Mouse (Mus musculus): ENCODE data around the gene Sh3bgrl2. TPM values are rescaled to one million over a fixed set of nuclear protein-coding genes. Genes with fewer than 3 reads are reported as not detected.
"Not testable (repeated sequence)": the region's sequence is repeated elsewhere in the genome, so short reads cannot be mapped to it uniquely, and the experiment has no call there.

The Sh3bgrl2 gene
- polyA plus RNA-seq (2014; fragmentation: Nextera tagmentation; extraction: Ambion mirVana), result 7.7 and 10.5 TPM in 2 replicates

- peak; percentile 95 for ATAC-seq (ENCODE audit: insufficient read depth, low FRiP score, low TSS enrichment)
- no peaks in the 10 kb centered on the region for H3K27me3 ChIP-seq (ENCODE audit: control insufficient read depth, insufficient read depth, low read length)
- H3K27ac ChIP-seq (ENCODE audit: low read depth, low read length), result no peak within 1 kb of the TSS
- 2% methylated on average over 76 of the region's 76 CpGs for WGBS
- H3K9me3 ChIP-seq (ENCODE audit: control insufficient read depth, low read length), result no peaks in the 10 kb centered on the region
- no peaks in the 10 kb centered on the region for H3K4me1 ChIP-seq (ENCODE audit: control insufficient read depth, insufficient read depth, low read length)
- peak within 1 kb of the TSS; percentile 63 for H3K9ac ChIP-seq (ENCODE audit: low read length)
- no peaks in the 10 kb centered on the region for H3K36me3 ChIP-seq (ENCODE audit: control insufficient read depth, insufficient read depth, low read length)
- peak within 1 kb of the TSS; percentile 69 for H3K4me2 ChIP-seq (ENCODE audit: low read depth)
- H3K4me3 ChIP-seq (ENCODE audit: low read depth, low read length), result peak within 1 kb of the TSS; percentile 55
- DNase-seq (ENCODE audit: low spot score), result peak; percentile 89
Observed at GRCm38 (mm10) chr9:83547830-83548689, at the start of gene Sh3bgrl2. Gene Sh3bgrl2, plus strand, starts transcription at chr9:83548327.

GRCm38 (mm10) chr9:83519081-83519480, 29.0 kb upstream of the Sh3bgrl2 start:
- H3K36me3 ChIP-seq (ENCODE audit: control insufficient read depth, insufficient read depth, low read length); H3K4me3 ChIP-seq (ENCODE audit: low read depth, low read length); H3K9ac ChIP-seq (ENCODE audit: low read length); H3K4me1 ChIP-seq (ENCODE audit: control insufficient read depth, insufficient read depth, low read length); H3K27me3 ChIP-seq (ENCODE audit: control insufficient read depth, insufficient read depth, low read length); DNase-seq (ENCODE audit: low spot score); H3K27ac ChIP-seq (ENCODE audit: low read depth, low read length); H3K4me2 ChIP-seq (ENCODE audit: low read depth); ATAC-seq (ENCODE audit: insufficient read depth, low FRiP score, low TSS enrichment); H3K9me3 ChIP-seq (ENCODE audit: control insufficient read depth, low read length): not testable (repeated sequence)
- 87% methylated on average over 5 of the region's 5 CpGs for WGBS

GRCm38 (mm10) chr9:83519510-83520155, 28.5 kb upstream of the Sh3bgrl2 start:
- DNase-seq (ENCODE audit: low spot score), result no peak
- Histone ChIP-seq H3K4me1 (ENCODE audit: control insufficient read depth, insufficient read depth, low read length) (no peaks in the 10 kb centered on the region), H3K4me2 (ENCODE audit: low read depth) (no peak overlapping the region), H3K36me3 (ENCODE audit: control insufficient read depth, insufficient read depth, low read length) (no peaks in the 10 kb centered on the region), H3K9me3 (ENCODE audit: control insufficient read depth, low read length) (no peaks in the 10 kb centered on the region), H3K27ac (ENCODE audit: low read depth, low read length) (no peak overlapping the region), H3K27me3 (ENCODE audit: control insufficient read depth, insufficient read depth, low read length) (no peaks in the 10 kb centered on the region), H3K4me3 (ENCODE audit: low read depth, low read length) (no peak overlapping the region), H3K9ac (ENCODE audit: low read length) (no peak overlapping the region)
- ATAC-seq (ENCODE audit: insufficient read depth, low FRiP score, low TSS enrichment), result no peak
- 81% methylated on average over 6 of the region's 6 CpGs for WGBS

GRCm38 (mm10) chr9:83527341-83528060, 20.6 kb upstream of the Sh3bgrl2 start:
- ATAC-seq (ENCODE audit: insufficient read depth, low FRiP score, low TSS enrichment), result no peak
- WGBS, result 86% methylated on average over 7 of the region's 7 CpGs
- no peak overlapping the region for H3K4me3 ChIP-seq (ENCODE audit: low read depth, low read length)

GRCm38 (mm10) chr9:83533044-83533769, 14.9 kb upstream of the Sh3bgrl2 start:
- no peaks in the 10 kb centered on the region for H3K9me3 ChIP-seq (ENCODE audit: control insufficient read depth, low read length)
- no peak overlapping the region for H3K4me3 ChIP-seq (ENCODE audit: low read depth, low read length)
- 85% methylated on average over 5 of the region's 5 CpGs for WGBS
- H3K4me1 ChIP-seq (ENCODE audit: control insufficient read depth, insufficient read depth, low read length), result no peaks in the 10 kb centered on the region; the same call in 1 of the 2 replicates
- no peak overlapping the region for H3K27ac ChIP-seq (ENCODE audit: low read depth, low read length)
- no peaks in the 10 kb centered on the region for H3K36me3 ChIP-seq (ENCODE audit: control insufficient read depth, insufficient read depth, low read length)
- no peak overlapping the region for H3K4me2 ChIP-seq (ENCODE audit: low read depth)
- H3K27me3 ChIP-seq (ENCODE audit: control insufficient read depth, insufficient read depth, low read length), result no peaks in the 10 kb centered on the region
- DNase-seq (ENCODE audit: low spot score), result no peak
- no peak for ATAC-seq (ENCODE audit: insufficient read depth, low FRiP score, low TSS enrichment)
- no peak overlapping the region for H3K9ac ChIP-seq (ENCODE audit: low read length)

More at GRCm38 (mm10) chr9:83527341-83528060, 20.6 kb upstream of the Sh3bgrl2 start:
- no peak for DNase-seq (ENCODE audit: low spot score)
- no peak overlapping the region for H3K27ac ChIP-seq (ENCODE audit: low read depth, low read length)
- no peak overlapping the region for H3K9ac ChIP-seq (ENCODE audit: low read length)
- no peaks in the 10 kb centered on the region for H3K27me3 ChIP-seq (ENCODE audit: control insufficient read depth, insufficient read depth, low read length)
- no peaks in the 10 kb centered on the region for H3K36me3 ChIP-seq (ENCODE audit: control insufficient read depth, insufficient read depth, low read length)
- no peaks in the 10 kb centered on the region for H3K4me1 ChIP-seq (ENCODE audit: control insufficient read depth, insufficient read depth, low read length)
- no peaks in the 10 kb centered on the region for H3K9me3 ChIP-seq (ENCODE audit: control insufficient read depth, low read length)
- no peak overlapping the region for H3K4me2 ChIP-seq (ENCODE audit: low read depth)

GRCm38 (mm10) chr9:83536959-83537358, 11.2 kb upstream of the Sh3bgrl2 start:
- no peaks in the 10 kb centered on the region for H3K27me3 ChIP-seq (ENCODE audit: control insufficient read depth, insufficient read depth, low read length)
- ATAC-seq (ENCODE audit: insufficient read depth, low FRiP score, low TSS enrichment) (no peak), DNase-seq (ENCODE audit: low spot score) (no peak)
- no peak overlapping the region for H3K9ac ChIP-seq (ENCODE audit: low read length)
- H3K36me3 ChIP-seq (ENCODE audit: control insufficient read depth, insufficient read depth, low read length), result no peaks in the 10 kb centered on the region
- no peak overlapping the region for H3K4me3 ChIP-seq (ENCODE audit: low read depth, low read length)
- H3K4me2 ChIP-seq (ENCODE audit: low read depth), result no peak overlapping the region
- no peak overlapping the region for H3K27ac ChIP-seq (ENCODE audit: low read depth, low read length)
- no peaks in the 10 kb centered on the region for H3K9me3 ChIP-seq (ENCODE audit: control insufficient read depth, low read length)
- H3K4me1 ChIP-seq (ENCODE audit: control insufficient read depth, insufficient read depth, low read length), result no peaks in the 10 kb centered on the region; the same call in 1 of the 2 replicates
- 94% methylated on average over 4 of the region's 4 CpGs for WGBS

GRCm38 (mm10) chr9:83537510-83537909, 10.6 kb upstream of the Sh3bgrl2 start:
- ATAC-seq (ENCODE audit: insufficient read depth, low FRiP score, low TSS enrichment) (no peak), DNase-seq (ENCODE audit: low spot score) (no peak)
- no peak overlapping the region for H3K4me2 ChIP-seq (ENCODE audit: low read depth)
- H3K9ac ChIP-seq (ENCODE audit: low read length), result no peak overlapping the region
- 68% methylated on average over 2 of the region's 2 CpGs for WGBS
- no peaks in the 10 kb centered on the region for H3K9me3 ChIP-seq (ENCODE audit: control insufficient read depth, low read length)
- no peaks in the 10 kb centered on the region for H3K27me3 ChIP-seq (ENCODE audit: control insufficient read depth, insufficient read depth, low read length)
- no peaks in the 10 kb centered on the region for H3K36me3 ChIP-seq (ENCODE audit: control insufficient read depth, insufficient read depth, low read length)
- no peak overlapping the region for H3K4me3 ChIP-seq (ENCODE audit: low read depth, low read length)
- no peaks in the 10 kb centered on the region; the same call in 1 of the 2 replicates for H3K4me1 ChIP-seq (ENCODE audit: control insufficient read depth, insufficient read depth, low read length)
- H3K27ac ChIP-seq (ENCODE audit: low read depth, low read length), result 0 out of 2 replicates have a peak overlapping the region, but pooled peaks have one; percentile 27

- no peaks in the 10 kb centered on the region for H3K36me3 ChIP-seq (ENCODE audit: control insufficient read depth, insufficient read depth, low read length)
- WGBS, result 48% methylated on average over 15 of the region's 15 CpGs
- H3K27ac ChIP-seq (ENCODE audit: low read depth, low read length), result 0 out of 2 replicates have a peak overlapping the region, but pooled peaks have one; percentile 27
- DNase-seq (ENCODE audit: low spot score), result peak; percentile 34
- H3K4me3 ChIP-seq (ENCODE audit: low read depth, low read length), result no peak overlapping the region
- ATAC-seq (ENCODE audit: insufficient read depth, low FRiP score, low TSS enrichment), result no peak
- H3K27me3 ChIP-seq (ENCODE audit: control insufficient read depth, insufficient read depth, low read length), result no peaks in the 10 kb centered on the region
- no peaks in the 10 kb centered on the region; the same call in 1 of the 2 replicates for H3K4me1 ChIP-seq (ENCODE audit: control insufficient read depth, insufficient read depth, low read length)
- H3K9me3 ChIP-seq (ENCODE audit: control insufficient read depth, low read length), result no peaks in the 10 kb centered on the region
- H3K4me2 ChIP-seq (ENCODE audit: low read depth), result no peak overlapping the region
- no peak overlapping the region for H3K9ac ChIP-seq (ENCODE audit: low read length)
Observed at GRCm38 (mm10) chr9:83537921-83538536, 10.1 kb upstream of the Sh3bgrl2 start.
